ENCODE assay signal across 11 mouse cellular contexts in the genomic region with DNA sequence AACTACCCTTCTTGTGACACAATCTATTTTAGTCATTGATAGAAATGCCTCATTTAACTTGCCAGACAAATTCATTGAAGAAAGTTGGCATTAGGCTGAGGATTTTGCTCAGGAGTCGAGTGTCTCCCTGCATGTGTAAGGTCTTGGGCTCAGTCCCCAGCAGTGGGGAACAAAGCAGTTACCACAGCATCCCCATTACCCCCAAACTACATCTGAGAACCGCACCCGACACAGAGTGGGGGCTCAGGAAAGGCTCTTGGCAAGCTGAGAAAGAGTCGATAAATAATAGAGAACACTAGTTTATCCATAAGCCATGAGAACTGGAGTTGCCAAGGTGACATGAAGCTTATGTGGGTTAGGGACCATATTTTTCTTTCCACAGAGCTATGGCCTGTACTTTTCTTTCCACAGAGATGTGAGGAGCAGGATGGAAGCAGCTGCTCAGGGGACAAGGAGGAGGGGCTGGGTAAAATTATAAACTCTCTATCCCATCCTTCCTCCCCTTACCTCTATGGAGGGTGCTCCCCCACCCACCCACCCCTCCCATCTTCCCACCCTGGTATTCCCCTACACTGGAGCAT.
"Had no signal": no experiment of that assay in that cellular context is flagged by ENCODE, and none has a peak within 500 bp of the region (broad histone marks: within the 10 kb centered on the region; RNA-seq: fewer than 3 reads in every experiment).

No protein-coding gene starts in this region.

- H3K9ac ChIP-seq: limb, embryonic 13.5 days; liver, embryonic 14.5 days; stomach, embryonic 15.5 days had no signal

- H3K4me3 ChIP-seq: limb, embryonic 13.5 days; stomach, embryonic 15.5 days had no signal

- DNase-seq: kidney, postnatal 14 days; left cerebral cortex, postnatal 4 days; lung, adult 2 months; lung, postnatal 36 days; midbrain, embryonic 14.5 days; right cerebral cortex, postnatal 14 days; thymus, postnatal 14 days had no signal

- H3K9me3 ChIP-seq: limb, embryonic 13.5 days; stomach, embryonic 15.5 days had no signal

- H3K36me3 ChIP-seq: limb, embryonic 13.5 days; stomach, embryonic 15.5 days had no signal

- ATAC-seq: lung, postnatal 0 days had no signal

- H3K4me1 ChIP-seq: limb, embryonic 13.5 days; stomach, embryonic 15.5 days had no signal

- H3K27ac ChIP-seq: limb, embryonic 13.5 days; liver, embryonic 14.5 days; stomach, embryonic 15.5 days had no signal

- H3K4me2 ChIP-seq: limb, embryonic 13.5 days; stomach, embryonic 15.5 days had no signal

- H3K27me3 ChIP-seq: limb, embryonic 13.5 days; stomach, embryonic 15.5 days had no signal
